Mouse (Mus musculus) forebrain, embryonic 15.5 days (tissue): Measurements from ENCODE around the gene A230050P20Rik. TPM values are rescaled to one million over a fixed set of nuclear protein-coding genes. Genes with fewer than 3 reads are reported as not detected.

Experiments used
- ATAC-seq: fragments of 200-750 bp; cut with Nextera tagmentation; replicated peaks from 2 replicates; pipeline ENCODE4 v1.8.0; 2017; ENCODE audit warnings: mild to moderate bottlenecking, moderate TSS enrichment, moderate library complexity
- H3K27ac ChIP-seq: fragments of 300-500 bp; sonication (generic); replicated peaks from 2 replicates; pipeline ENCODE4 v1.5.1; 2015; ENCODE audit warnings: mild to moderate bottlenecking, inconsistent platforms
- H3K27me3 ChIP-seq: fragments of 300-500 bp; sonication (generic); 2 replicates; pipeline ENCODE4 v1.6.1; 2015; ENCODE audit warnings: inconsistent platforms
- H3K36me3 ChIP-seq: fragments of 300-500 bp; sonication (generic); 2 replicates; pipeline ENCODE4 v1.6.1; 2015; ENCODE audit warnings: mild to moderate bottlenecking, inconsistent platforms
- H3K4me1 ChIP-seq: fragments of 300-500 bp; sonication (generic); 2 replicates; pipeline ENCODE4 v1.6.1; 2015; ENCODE audit warnings: inconsistent platforms
- H3K4me2 ChIP-seq: fragments of 300-500 bp; sonication (generic); replicated peaks from 2 replicates; pipeline ENCODE4 v1.6.1; 2015; ENCODE audit warnings: mild to moderate bottlenecking, inconsistent platforms
- H3K4me3 ChIP-seq: fragments of 300-500 bp; sonication (generic); 2 replicates; pipeline ENCODE4 v1.5.1; 2015; ENCODE audit warnings: mild to moderate bottlenecking, inconsistent platforms
- H3K9ac ChIP-seq: fragments of 300-500 bp; sonication (generic); replicated peaks from 2 replicates; pipeline ENCODE4 v1.6.1; 2015; ENCODE audit warnings: mild to moderate bottlenecking, inconsistent platforms
- H3K9me3 ChIP-seq: fragments of 300-500 bp; sonication (generic); 2 replicates; pipeline ENCODE4 v1.6.1; 2016; ENCODE audit warnings: inconsistent platforms
- WGBS: fragments of 180-500 bp; shearing (Covaris S2); methylation state at CpG from one replicate; pipeline ENCODE4 v1.1.7; 2015; ENCODE audit warnings: mixed read lengths; 5-methylcytosine and 5-hydroxymethylcytosine counted together
- polyA plus RNA-seq: library from polyadenylated mRNA; unstranded; fragments of >200 nt; fragmentation: Nextera tagmentation; extraction: Ambion mirVana; gene quantifications from 2 replicates; pipeline ENCODE4 v1.2.1, GENCODE M21; 2015

Gene A230050P20Rik
- polyA plus RNA-seq, 1 experiment from 2014 or later = 2.9 TPM

DNA sequence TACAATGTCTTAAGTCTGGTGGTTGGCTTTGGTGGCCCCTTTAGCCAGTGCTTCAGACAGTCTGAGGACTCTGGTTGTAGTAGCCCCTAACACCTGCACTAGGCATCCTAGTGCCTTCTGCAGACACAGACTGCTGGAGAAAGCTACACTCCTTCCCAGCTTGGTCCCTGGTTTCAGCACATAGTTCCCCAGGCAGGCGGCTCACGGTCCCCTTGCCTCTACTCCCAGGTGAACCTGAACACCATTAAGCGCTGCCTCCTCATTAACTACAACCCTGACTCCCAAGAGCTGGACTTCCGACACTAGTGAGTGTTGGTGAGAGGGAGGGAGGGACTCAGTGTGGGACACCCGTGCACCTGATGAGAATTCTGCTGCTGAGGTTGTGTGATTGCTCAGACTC lies 22.0 kb downstream of the A230050P20Rik start:
- H3K36me3 ChIP-seq = peaks cover 61% of the 10 kb centered on the region

GRCm38 (mm10) chr9:20891339-20892103 lies 23.1 kb downstream of the A230050P20Rik start:
- no peaks in the 10 kb centered on the region for H3K9me3 ChIP-seq
- 85% methylated on average over 26 of the region's 26 CpGs for WGBS
- no peaks in the 10 kb centered on the region for H3K27me3 ChIP-seq
- H3K4me3 ChIP-seq = no peak overlapping the region
- H3K4me2 ChIP-seq = no peak overlapping the region
- peaks cover 14% of the 10 kb centered on the region for H3K4me1 ChIP-seq
- ATAC-seq = no peak
- H3K27ac ChIP-seq = no peak overlapping the region
- no peak overlapping the region for H3K9ac ChIP-seq
- H3K36me3 ChIP-seq = peaks cover 71% of the 10 kb centered on the region

More for the DNA sequence above, 22.0 kb downstream of the A230050P20Rik start:
- H3K4me2 ChIP-seq = no peak overlapping the region
- H3K4me1 ChIP-seq = peaks cover 14% of the 10 kb centered on the region
- no peaks in the 10 kb centered on the region for H3K27me3 ChIP-seq
- no peak overlapping the region for H3K9ac ChIP-seq
- no peak for ATAC-seq
- H3K9me3 ChIP-seq = no peaks in the 10 kb centered on the region
- H3K4me3 ChIP-seq = no peak overlapping the region
- H3K27ac ChIP-seq = no peak overlapping the region
- WGBS = 92% methylated on average over 5 of the region's 5 CpGs

DNA sequence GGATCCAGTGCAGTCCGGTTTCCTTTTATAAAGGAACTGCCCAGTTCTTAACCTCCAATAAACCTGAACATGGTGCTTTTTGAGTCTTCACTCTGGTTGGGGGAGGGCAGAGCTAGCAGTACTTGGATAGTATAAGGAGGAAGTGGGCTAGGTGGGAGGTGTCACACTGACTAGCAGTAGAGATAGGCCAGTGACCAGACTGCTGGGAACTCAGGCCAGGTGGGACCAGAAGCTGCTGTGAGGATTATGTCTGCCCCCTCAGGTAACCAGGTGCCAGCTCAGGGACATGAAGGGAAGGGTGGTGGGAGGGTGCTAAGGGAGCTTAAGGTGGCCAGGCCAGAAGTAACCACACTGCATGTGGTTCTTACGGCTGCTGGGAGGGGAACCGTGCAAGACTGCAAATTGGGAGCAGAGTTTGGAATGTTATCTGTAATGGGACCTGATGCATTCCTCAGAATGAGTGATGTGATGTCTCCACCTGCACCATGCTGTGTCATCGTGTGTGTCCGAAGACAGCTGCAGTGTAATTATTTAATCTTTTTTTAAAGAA lies 23.7 kb downstream of the A230050P20Rik start:
- no peak for ATAC-seq
- no peak overlapping the region for H3K27ac ChIP-seq
- H3K27me3 ChIP-seq = no peaks in the 10 kb centered on the region
- H3K9ac ChIP-seq = no peak overlapping the region
- H3K4me2 ChIP-seq = no peak overlapping the region
- H3K9me3 ChIP-seq = no peaks in the 10 kb centered on the region
- 73% methylated on average over 5 of the region's 5 CpGs for WGBS
- H3K4me1 ChIP-seq = peaks cover 18% of the 10 kb centered on the region
- H3K4me3 ChIP-seq = no peak overlapping the region
- peaks cover 71% of the 10 kb centered on the region for H3K36me3 ChIP-seq

DNA sequence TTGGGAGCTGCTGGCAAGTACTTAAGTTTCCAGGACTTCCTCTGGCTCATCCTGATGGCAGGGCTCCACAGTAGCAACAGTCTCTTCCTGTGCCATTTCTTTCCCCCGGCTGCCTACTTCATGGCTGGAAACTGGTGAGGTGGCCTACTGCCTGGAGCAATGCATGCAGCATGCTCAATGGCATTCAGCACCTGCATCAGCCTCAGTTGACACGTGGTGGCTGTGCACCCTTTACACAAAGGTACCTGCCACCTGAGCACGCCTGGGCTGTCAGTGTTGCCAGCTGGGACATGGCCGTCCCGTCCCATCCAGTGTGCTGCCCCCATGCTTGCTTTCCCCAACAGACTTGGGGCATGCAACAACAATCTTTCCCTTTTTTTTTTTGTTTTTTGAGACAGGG lies 24.6 kb downstream of the A230050P20Rik start:
- no peak overlapping the region for H3K4me2 ChIP-seq
- peaks cover 71% of the 10 kb centered on the region for H3K36me3 ChIP-seq
- H3K27ac ChIP-seq = no peak overlapping the region
- H3K27me3 ChIP-seq = no peaks in the 10 kb centered on the region
- no peak overlapping the region for H3K4me3 ChIP-seq
- no peaks in the 10 kb centered on the region for H3K9me3 ChIP-seq
- 60% methylated on average over 5 of the region's 5 CpGs for WGBS
- no peak overlapping the region for H3K9ac ChIP-seq
- ATAC-seq = no peak
- peaks cover 24% of the 10 kb centered on the region for H3K4me1 ChIP-seq

DNA sequence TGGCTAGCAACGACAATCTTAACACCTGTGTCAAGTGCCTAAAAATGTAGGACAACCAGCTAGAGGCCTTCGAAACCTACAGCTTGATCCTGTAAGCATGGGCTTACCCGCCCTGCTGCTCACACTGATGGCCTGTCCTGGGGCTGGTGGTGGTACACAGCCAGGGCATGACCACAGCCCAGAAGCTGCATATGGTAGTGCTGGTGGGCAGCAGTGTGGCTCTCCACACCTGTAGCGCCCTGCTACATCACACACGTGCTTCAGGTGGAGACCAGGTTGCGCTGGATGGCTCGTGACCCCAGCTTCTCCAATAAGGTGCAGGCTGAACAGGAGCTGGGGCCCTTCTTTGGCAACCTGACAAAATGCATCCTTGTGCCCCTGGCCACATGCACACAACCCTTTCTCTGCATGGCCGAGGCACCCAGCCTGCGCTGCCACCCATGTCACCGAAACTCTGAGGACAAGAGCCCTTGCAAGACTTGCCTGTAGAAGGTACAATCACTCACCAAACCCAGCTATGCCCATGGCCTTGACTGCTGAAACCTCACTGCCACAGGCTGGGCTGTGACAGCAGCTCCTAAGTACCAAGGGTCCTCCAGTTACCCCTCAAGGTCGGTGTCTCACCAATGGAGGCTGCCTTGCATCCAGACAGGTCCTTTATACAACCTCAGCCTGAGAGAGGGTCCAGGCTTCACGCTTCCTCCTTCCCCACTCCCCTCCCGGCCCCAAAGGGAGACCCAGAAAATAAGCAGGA lies 25.3 kb downstream of the A230050P20Rik start:
- peaks cover 71% of the 10 kb centered on the region for H3K36me3 ChIP-seq
- peaks cover 23% of the 10 kb centered on the region for H3K4me1 ChIP-seq
- no peak overlapping the region for H3K4me3 ChIP-seq
- H3K9ac ChIP-seq = no peak overlapping the region
- no peak for ATAC-seq
- no peak overlapping the region for H3K27ac ChIP-seq
- 87% methylated on average over 13 of the region's 13 CpGs for WGBS
- H3K27me3 ChIP-seq = no peaks in the 10 kb centered on the region
- H3K9me3 ChIP-seq = no peaks in the 10 kb centered on the region
- H3K4me2 ChIP-seq = no peak overlapping the region

GRCm38 (mm10) chr9:20894629-20895028 lies 26.2 kb downstream of the A230050P20Rik start:
- no peaks in the 10 kb centered on the region for H3K9me3 ChIP-seq
- H3K27ac ChIP-seq = no peak overlapping the region
- H3K27me3 ChIP-seq = no peaks in the 10 kb centered on the region
- 94% methylated on average over 15 of the region's 15 CpGs for WGBS
- H3K9ac ChIP-seq = no peak overlapping the region
- H3K36me3 ChIP-seq = peaks cover 67% of the 10 kb centered on the region
- no peak overlapping the region for H3K4me3 ChIP-seq
- no peak overlapping the region for H3K4me2 ChIP-seq
- peaks cover 17% of the 10 kb centered on the region for H3K4me1 ChIP-seq
- no peak for ATAC-seq

- Histone ChIP-seq H3K36me3 (peaks cover 60% of the 10 kb centered on the region), H3K4me1 (peaks cover 17% of the 10 kb centered on the region), H3K9ac (no peak overlapping the region), H3K4me3 (no peak overlapping the region), H3K4me2 (no peak overlapping the region), H3K27ac (no peak overlapping the region), H3K9me3 (no peaks in the 10 kb centered on the region), H3K27me3 (no peaks in the 10 kb centered on the region)
- 96% methylated on average over 9 of the region's 9 CpGs for WGBS
- no peak for ATAC-seq
Measured at GRCm38 (mm10) chr9:20895382-20895781, 26.9 kb downstream of the A230050P20Rik start.

DNA sequence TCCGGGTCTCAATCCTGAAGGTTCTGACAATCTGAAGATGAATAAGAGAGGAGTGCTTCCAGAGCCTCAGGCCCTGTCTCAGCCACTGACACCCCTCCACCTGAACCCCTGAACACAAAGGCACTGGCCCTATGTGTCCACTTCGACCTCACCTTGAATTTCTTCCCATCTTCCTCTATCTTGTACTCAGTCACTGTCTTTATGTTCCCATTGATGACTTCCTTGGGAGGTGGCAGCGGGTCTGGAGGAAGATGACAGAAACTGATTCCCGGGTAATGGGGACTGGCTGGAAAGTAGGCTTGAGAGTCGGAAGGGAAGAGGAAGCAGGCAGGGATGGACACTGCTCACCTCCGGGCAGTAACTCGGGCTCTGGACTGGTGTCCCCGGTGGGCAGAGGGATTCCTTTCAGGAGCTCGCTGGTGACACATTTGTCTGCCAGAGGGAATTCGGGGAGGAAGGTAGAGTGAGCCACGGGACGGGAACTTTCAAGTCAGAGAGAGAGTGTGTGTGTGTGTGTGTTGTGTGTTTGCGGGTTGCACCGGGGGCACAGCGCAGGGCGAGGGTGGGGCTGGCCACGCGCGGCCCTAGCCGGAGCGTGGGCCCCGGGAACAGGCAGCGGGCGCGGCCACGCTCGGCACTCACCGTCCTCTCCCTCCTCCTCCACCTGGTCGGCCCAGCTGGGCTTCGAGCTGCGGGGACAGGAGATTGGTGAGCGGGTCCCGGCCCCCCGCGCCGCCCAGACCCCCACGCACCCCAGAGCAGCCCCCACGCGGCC lies 29.5 kb downstream of the A230050P20Rik start:
- peaks cover 34% of the 10 kb centered on the region for H3K36me3 ChIP-seq
- H3K9me3 ChIP-seq = no peaks in the 10 kb centered on the region
- peak overlapping the region; percentile 87 for H3K4me2 ChIP-seq
- H3K4me3 ChIP-seq = peak overlapping the region; percentile 74
- H3K4me1 ChIP-seq = peaks cover 17% of the 10 kb centered on the region
- peak overlapping the region; percentile 51 for H3K27ac ChIP-seq
- 8% methylated on average over 21 of the region's 39 CpGs for WGBS
- peak; percentile 57 for ATAC-seq
- no peaks in the 10 kb centered on the region for H3K27me3 ChIP-seq
- H3K9ac ChIP-seq = peak overlapping the region; percentile 77

DNA sequence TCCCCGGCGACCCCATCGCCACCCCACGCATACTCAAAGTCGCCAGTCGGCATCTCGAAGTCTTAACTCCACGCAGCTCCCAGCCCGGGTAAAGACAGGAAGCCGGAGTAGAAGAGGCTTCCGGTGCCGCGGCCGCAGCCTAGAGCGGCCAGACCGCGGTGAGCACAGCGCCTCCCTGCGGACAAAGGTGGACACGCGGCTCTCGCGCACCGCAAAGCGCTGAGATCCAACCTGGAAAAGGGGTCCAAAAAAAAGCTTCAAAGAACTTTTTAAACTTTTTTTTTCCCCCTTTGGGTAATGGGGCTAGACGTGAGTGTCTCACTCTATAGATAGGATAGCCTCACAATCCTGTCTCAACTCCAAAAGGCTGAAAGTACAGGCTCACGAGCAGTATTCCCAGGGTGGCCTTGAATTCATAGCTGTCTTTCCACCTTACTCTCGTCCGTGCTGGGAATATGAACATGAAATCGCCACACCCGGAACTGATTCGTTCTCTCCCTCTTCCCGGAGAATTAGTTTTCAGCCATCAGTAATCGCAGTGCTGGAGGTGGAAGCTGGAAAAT lies 30.1 kb downstream of the A230050P20Rik start, which contains the start of gene Eif3g:
Eif3g (minus strand) TSS at position 113 of the 563 bp plus-strand sequence.
- no peaks in the 10 kb centered on the region for H3K9me3 ChIP-seq
- peak within 1 kb of the TSS; percentile 87 for H3K4me2 ChIP-seq
- WGBS = 4% methylated on average over 34 of the region's 34 CpGs
- H3K27ac ChIP-seq = peak within 1 kb of the TSS; percentile 51
- H3K4me3 ChIP-seq = peak within 1 kb of the TSS; percentile 74
- no peaks in the 10 kb centered on the region for H3K27me3 ChIP-seq
- H3K4me1 ChIP-seq = peaks cover 17% of the 10 kb centered on the region
- H3K36me3 ChIP-seq = peaks cover 28% of the 10 kb centered on the region
- H3K9ac ChIP-seq = peak within 1 kb of the TSS; percentile 77
- peak; percentile 89 for ATAC-seq

DNA sequence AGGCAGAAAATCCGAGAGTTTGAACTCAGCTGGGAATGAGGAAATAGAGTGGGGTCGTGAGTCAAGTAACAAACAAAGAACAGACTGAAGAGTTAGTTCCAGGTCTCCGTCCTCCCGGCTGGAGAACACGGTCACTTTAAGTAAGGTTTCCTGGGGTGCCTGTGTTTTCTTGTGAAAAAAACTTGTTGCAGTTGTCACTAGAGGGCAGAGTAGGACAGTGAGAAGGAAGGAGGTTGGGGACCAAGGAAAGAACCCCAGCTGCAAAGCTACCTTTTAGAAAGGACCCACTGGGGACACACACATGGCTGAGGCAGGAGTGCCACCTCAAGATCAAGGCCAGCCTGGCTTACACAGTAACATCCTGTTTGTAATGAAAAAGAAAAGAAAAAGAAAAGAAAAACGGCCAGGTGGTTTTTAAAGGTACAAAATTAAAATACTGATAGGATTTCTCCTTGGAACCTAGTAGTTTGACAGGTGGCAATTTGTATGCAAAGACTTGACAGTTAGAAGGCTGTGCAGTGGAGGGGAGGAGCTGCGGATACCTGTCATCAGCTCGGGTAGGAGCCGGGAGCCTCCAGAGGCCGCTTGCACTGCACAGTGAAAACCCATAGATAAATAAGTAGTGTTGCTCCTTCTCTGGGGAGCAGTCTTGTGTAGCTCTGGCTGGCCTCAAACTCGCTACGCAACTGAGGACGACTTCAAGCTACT lies 33.2 kb downstream of the A230050P20Rik start:
- Histone ChIP-seq H3K9me3 (no peaks in the 10 kb centered on the region), H3K9ac (no peak overlapping the region; the same call in 1 of the 2 replicates), H3K4me1 (peaks cover 17% of the 10 kb centered on the region), H3K4me2 (no peak overlapping the region), H3K27me3 (no peaks in the 10 kb centered on the region), H3K36me3 (peaks cover 14% of the 10 kb centered on the region), H3K4me3 (no peak overlapping the region), H3K27ac (no peak overlapping the region)
- 13% methylated on average over 13 of the region's 13 CpGs for WGBS
- no peak for ATAC-seq

DNA sequence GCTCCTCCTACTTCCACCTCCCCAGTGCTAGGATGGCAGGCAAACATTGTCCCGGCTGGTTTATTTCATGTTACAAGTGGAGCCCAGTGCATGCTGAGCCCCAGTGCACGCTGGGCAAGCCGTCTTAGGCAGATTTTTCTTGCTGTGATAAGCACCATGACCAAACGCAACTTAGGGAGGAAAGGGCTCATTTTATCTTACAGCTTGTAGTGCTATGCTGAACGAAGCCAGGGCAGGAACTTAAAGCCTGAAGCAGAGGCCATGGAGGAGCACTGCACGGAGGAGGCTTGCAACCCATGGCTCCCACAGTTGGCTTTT lies 33.7 kb downstream of the A230050P20Rik start:
- Histone ChIP-seq H3K4me2 (no peak overlapping the region), H3K4me3 (no peak overlapping the region), H3K4me1 (peaks cover 12% of the 10 kb centered on the region), H3K27me3 (no peaks in the 10 kb centered on the region), H3K36me3 (peaks cover 19% of the 10 kb centered on the region), H3K9ac (no peak overlapping the region), H3K27ac (no peak overlapping the region), H3K9me3 (no peaks in the 10 kb centered on the region)
- WGBS = 48% methylated on average over 6 of the region's 6 CpGs
- ATAC-seq = no peak
